Mouse (Mus musculus) limb, embryonic 13.5 days (tissue): ENCODE data around the gene Dhh. TPM values are rescaled to one million over a fixed set of nuclear protein-coding genes. Genes with fewer than 3 reads are reported as not detected.
"Not testable (repeated sequence)": the region's sequence is repeated elsewhere in the genome, so short reads cannot be mapped to it uniquely, and the experiment has no call there.

Source experiments
- ATAC-seq: fragments of 200-750 bp; cut with Nextera tagmentation; 2 replicates; pipeline ENCODE4 v1.8.0; 2017; ENCODE audit warnings: low read depth, moderate number of reproducible peaks, moderate TSS enrichment; ENCODE audit not compliant: low FRiP score
- H3K27ac ChIP-seq: fragments of 300-500 bp; sonication (generic); 2 replicates; pipeline ENCODE4 v1.5.1; 2015; ENCODE audit warnings: inconsistent platforms, mild to moderate bottlenecking, moderate library complexity
- H3K27me3 ChIP-seq: fragments of 300-500 bp; sonication (generic); 2 replicates; pipeline ENCODE4 v1.6.1; 2015; ENCODE audit warnings: mild to moderate bottlenecking, inconsistent platforms
- H3K36me3 ChIP-seq: fragments of 300-500 bp; sonication (generic); 2 replicates; pipeline ENCODE4 v1.6.1; 2015; ENCODE audit warnings: inconsistent platforms, mild to moderate bottlenecking, moderate library complexity
- H3K4me1 ChIP-seq: fragments of 300-500 bp; sonication (generic); 2 replicates; pipeline ENCODE4 v1.6.1; 2015; ENCODE audit warnings: inconsistent platforms
- H3K4me2 ChIP-seq: fragments of 300-500 bp; sonication (generic); replicated peaks from 2 replicates; pipeline ENCODE4 v1.6.1; 2015; ENCODE audit warnings: inconsistent platforms, mild to moderate bottlenecking, moderate library complexity
- H3K4me3 ChIP-seq: fragments of 300-500 bp; sonication (generic); 2 replicates; pipeline ENCODE4 v1.5.1; 2015; ENCODE audit warnings: moderate library complexity, mild to moderate bottlenecking, inconsistent platforms
- H3K9ac ChIP-seq: fragments of 300-500 bp; sonication (generic); 2 replicates; pipeline ENCODE4 v1.6.1; 2015; ENCODE audit warnings: mild to moderate bottlenecking, inconsistent platforms
- H3K9me3 ChIP-seq: fragments of 300-500 bp; sonication (generic); 2 replicates; pipeline ENCODE4 v1.6.1; 2016; ENCODE audit warnings: inconsistent platforms
- WGBS: fragments of 180-500 bp; shearing (Covaris S2); methylation state at CpG from one replicate; pipeline ENCODE4 v1.1.7; 2015; 5-methylcytosine and 5-hydroxymethylcytosine counted together
- polyA plus RNA-seq: library from polyadenylated mRNA; unstranded; fragments of >200 nt; fragmentation: Nextera tagmentation; extraction: Ambion mirVana; gene quantifications from 2 replicates; pipeline ENCODE4 v1.2.1, GENCODE M21; 2015

Dhh gene
- 0.59 and 0.80 TPM in 2 replicates for polyA plus RNA-seq

DNA sequence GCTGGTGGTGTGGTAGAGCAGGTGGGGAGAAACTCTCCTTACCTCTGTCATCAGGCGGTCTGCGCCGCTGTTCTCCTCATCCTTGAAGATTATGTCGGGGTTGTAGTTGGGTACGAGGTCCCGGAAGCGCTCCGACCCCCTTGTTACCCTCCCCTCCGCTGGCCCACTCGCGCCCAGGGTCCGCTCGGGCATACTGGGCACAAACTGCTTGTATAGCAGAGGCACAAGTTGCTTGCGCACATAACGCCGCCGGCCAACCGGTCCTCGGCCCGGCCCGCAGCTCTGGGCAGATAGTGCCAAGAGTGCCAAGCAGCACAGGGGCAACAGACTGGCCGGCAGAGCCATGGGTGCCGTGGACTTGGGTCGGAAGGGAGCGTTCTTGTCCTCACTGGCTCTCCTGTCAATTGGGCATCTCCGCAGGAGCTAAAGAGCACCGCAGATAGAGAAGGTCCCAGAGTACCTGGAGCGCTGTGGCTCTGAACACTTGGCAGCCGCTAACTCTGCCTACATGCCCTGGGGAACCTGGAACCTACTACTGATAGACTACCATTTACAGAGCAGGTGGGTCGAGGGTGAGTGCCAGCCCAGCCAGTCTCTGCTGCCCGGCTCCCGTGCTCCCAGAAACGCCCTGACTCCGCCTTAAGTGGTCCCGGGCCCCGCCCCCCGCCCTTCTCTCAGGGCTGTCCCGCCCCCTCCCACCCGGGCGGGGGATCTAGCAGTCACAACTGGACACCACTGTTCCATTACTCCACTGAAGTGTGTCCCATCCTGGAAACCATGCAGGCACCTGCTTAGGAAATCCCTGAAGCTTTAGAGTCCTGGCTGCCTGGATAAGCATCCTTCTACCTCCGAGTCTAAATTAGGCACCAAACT, at the start of gene Dhh:
Dhh (minus strand) TSS at position 613 of the 873 bp plus-strand sequence.
- H3K4me1 ChIP-seq = peaks cover 45% of the 10 kb centered on the region
- H3K9me3 ChIP-seq = no peaks in the 10 kb centered on the region
- peak within 1 kb of the TSS; percentile 55 for H3K4me2 ChIP-seq
- WGBS = under 1% methylated on average over 41 of the region's 41 CpGs
- H3K4me3 ChIP-seq = peak within 1 kb of the TSS; percentile 29
- 0 out of 2 replicates have a peak within 1 kb of the TSS, but pooled peaks have one; percentile 31 for H3K9ac ChIP-seq
- peaks cover 78% of the 10 kb centered on the region for H3K27me3 ChIP-seq
- no peak within 1 kb of the TSS for H3K27ac ChIP-seq
- ATAC-seq = no peak
- peaks cover 7% of the 10 kb centered on the region for H3K36me3 ChIP-seq

DNA sequence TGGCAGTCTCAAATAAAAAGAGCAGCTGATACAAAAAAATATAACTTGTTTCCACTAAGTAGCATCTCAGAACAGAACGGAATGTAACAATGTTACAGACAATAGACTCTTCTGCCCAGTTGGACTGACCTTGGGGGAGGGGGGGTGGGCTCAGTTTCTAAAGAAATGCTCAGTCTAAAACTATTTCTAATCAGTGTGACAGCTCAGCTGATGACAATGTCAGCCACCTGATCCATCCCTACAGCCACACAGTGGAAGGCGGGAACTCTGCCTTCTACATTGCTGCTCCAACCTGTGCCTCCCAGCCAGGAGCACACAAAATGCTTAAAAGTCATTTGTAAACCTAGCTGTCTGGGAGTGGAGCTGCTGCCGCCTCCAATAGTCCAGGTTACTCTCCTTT, 49.5 kb upstream of the Dhh start:
- no peak overlapping the region for H3K4me3 ChIP-seq

DNA sequence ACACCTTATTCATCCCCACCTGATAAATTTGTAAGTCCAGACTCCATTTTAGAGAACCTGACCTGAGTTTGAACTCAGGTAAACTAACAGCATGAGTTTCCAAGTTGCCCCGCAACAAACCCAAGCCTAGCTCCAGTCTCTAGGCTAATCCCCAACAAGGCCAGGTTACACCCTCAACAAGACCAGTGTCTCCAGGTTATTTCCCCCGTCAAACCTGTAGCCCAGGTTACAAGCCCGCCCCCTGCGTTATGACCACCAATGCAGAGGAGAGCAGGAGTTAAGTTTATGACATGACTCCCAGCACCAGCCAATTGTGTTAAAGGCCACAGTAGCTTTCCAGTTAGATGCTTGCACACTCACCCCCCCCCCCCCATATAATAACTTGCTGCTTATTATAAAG, 44.8 kb upstream of the Dhh start:
- H3K4me2 ChIP-seq = no peak overlapping the region
- no peak for ATAC-seq
- no peak overlapping the region for H3K9ac ChIP-seq
- H3K27ac ChIP-seq = no peak overlapping the region
- H3K4me1 ChIP-seq = no peaks in the 10 kb centered on the region
- H3K36me3 ChIP-seq = no peaks in the 10 kb centered on the region
- 65% methylated on average over 4 of the region's 4 CpGs for WGBS
- H3K4me3 ChIP-seq = no peak overlapping the region
- no peaks in the 10 kb centered on the region for H3K27me3 ChIP-seq
- H3K9me3 ChIP-seq = 0 out of 2 replicates have a peak, but pooled peaks cover 4% of the 10 kb centered on the region

More for the DNA sequence above, 49.5 kb upstream of the Dhh start:
- H3K9me3 ChIP-seq = 0 out of 2 replicates have a peak, but pooled peaks cover 4% of the 10 kb centered on the region
- peaks cover 11% of the 10 kb centered on the region for H3K36me3 ChIP-seq
- peaks cover 9% of the 10 kb centered on the region for H3K4me1 ChIP-seq
- no peaks in the 10 kb centered on the region for H3K27me3 ChIP-seq
- no peak overlapping the region for H3K4me2 ChIP-seq
- 52% methylated on average over 3 of the region's 3 CpGs for WGBS
- no peak overlapping the region; the same call in 1 of the 2 replicates for H3K27ac ChIP-seq
- ATAC-seq = no peak
- no peak overlapping the region for H3K9ac ChIP-seq

DNA sequence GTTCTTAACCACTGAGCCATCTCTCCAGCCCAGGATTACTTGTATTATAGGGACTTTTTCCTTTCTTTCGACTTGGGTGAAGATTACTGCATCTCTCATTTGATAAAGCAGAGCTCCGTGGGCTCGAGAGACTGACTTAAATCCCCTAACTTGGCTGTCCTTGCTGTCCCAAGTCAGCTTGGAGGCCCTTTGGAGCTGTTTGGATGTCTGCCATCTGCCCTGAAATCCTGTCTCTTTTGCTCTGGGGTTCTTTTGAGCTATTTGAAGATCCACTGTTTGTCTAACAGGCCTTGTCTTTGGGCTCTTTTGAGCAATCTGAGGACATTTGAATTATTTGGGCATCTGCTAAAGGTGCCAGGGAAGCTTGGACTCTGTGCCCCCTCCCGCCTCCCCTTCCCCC, 43.7 kb upstream of the Dhh start:
- Histone ChIP-seq H3K4me1 (no peaks in the 10 kb centered on the region), H3K9ac (no peak overlapping the region), H3K27ac (no peak overlapping the region), H3K4me3 (no peak overlapping the region), H3K9me3 (0 out of 2 replicates have a peak, but pooled peaks cover 4% of the 10 kb centered on the region), H3K27me3 (no peaks in the 10 kb centered on the region), H3K36me3 (no peaks in the 10 kb centered on the region), H3K4me2 (no peak overlapping the region)
- ATAC-seq = no peak
- WGBS = 87% methylated on average over 4 of the region's 4 CpGs

DNA sequence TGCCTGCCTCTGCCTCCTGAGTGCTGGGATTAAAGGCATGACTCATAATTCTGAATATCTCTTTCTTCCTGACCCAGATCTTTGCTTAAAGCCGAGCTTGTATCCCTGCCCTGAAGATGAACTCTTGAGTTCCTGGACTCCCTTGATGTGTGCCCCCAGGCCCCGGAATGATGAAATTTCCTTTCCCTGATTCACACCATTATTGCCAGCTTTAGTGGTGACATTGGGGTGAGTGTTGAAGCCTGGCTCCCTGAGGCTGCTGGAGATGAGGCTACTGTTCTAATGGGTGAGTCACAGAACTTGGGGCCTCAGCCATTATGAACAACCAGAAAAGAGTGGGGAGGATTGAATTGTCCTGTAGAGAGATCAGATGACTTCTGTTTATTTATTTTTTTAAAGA, 43.2 kb upstream of the Dhh start:
- Histone ChIP-seq H3K9ac (no peak overlapping the region), H3K4me2 (no peak overlapping the region), H3K9me3 (0 out of 2 replicates have a peak, but pooled peaks cover 4% of the 10 kb centered on the region), H3K27ac (no peak overlapping the region), H3K27me3 (no peaks in the 10 kb centered on the region), H3K4me3 (no peak overlapping the region), H3K4me1 (no peaks in the 10 kb centered on the region), H3K36me3 (no peaks in the 10 kb centered on the region)
- ATAC-seq = no peak
- WGBS = 71% methylated on average over 2 of the region's 2 CpGs

DNA sequence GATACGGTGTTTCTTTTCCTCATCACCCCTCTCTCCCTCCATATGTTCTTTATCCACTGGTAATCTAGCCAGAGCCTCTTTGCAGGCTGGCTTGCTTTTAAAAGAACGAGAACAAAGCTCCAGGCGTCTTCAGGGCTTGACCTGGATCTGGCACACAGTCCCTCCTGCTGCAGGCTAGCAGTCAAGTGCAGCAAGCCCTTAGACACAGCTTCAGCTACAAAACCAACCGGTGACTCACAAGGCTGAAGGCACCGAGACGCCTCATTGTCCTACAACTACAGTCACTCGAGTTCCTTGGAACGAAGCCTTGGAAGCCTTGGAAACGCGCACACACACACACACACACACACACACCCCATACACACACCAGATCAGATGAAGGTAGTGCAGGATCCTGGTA, 42.5 kb upstream of the Dhh start:
- 0 out of 2 replicates have a peak, but pooled peaks cover 4% of the 10 kb centered on the region for H3K9me3 ChIP-seq
- H3K4me2 ChIP-seq = no peak overlapping the region
- 65% methylated on average over 10 of the region's 10 CpGs for WGBS
- no peak overlapping the region for H3K9ac ChIP-seq
- H3K4me3 ChIP-seq = no peak overlapping the region
- H3K27me3 ChIP-seq = no peaks in the 10 kb centered on the region
- H3K4me1 ChIP-seq = peaks cover 5% of the 10 kb centered on the region
- no peaks in the 10 kb centered on the region for H3K36me3 ChIP-seq
- ATAC-seq = no peak
- no peak overlapping the region for H3K27ac ChIP-seq

DNA sequence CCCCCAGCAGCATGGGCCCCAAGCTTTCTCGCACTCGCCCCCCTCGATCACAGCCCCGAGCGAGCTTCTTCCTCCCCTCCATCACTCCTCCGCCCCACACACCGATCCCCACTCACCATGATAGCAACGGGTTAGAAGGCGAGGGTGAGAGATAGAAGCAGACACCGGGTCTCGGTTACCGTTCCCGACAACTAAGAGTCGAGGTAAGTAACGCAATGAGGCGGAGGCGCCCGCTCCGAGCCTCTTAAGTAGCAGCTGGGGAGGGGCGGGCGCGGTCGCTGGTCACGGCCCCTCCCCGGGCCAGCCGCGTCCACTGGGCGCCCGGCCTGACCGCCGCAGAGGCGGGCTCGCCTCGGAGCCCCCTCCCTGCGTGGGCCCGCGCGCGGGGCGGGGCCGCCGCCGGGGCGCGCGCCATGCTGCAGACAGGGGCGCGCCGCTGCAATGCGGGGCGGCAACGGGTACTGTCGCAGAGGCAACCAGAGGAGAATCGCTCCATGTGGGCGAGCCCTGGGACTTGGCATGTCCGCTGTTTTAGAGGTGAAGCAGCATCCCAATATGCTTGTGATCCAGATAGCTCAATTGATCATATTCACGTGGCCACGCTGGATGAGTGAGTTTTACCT, 36.0 kb upstream of the Dhh start, which contains the start of gene Tuba1b:
Tuba1b (minus strand) TSS at position 349 of the 623 bp plus-strand sequence.
- Histone ChIP-seq H3K27me3 (no peaks in the 10 kb centered on the region), H3K9ac (peak within 1 kb of the TSS; percentile 96), H3K27ac (peak within 1 kb of the TSS; percentile 99), H3K9me3 (no peaks in the 10 kb centered on the region), H3K4me3 (peak within 1 kb of the TSS; percentile 78), H3K4me1 (peaks cover 22% of the 10 kb centered on the region), H3K4me2 (peak within 1 kb of the TSS; percentile 85), H3K36me3 (peaks cover 10% of the 10 kb centered on the region)
- under 1% methylated on average over 54 of the region's 58 CpGs for whole genome bisulfite sequencing
- peak; percentile 96 for ATAC-seq

DNA sequence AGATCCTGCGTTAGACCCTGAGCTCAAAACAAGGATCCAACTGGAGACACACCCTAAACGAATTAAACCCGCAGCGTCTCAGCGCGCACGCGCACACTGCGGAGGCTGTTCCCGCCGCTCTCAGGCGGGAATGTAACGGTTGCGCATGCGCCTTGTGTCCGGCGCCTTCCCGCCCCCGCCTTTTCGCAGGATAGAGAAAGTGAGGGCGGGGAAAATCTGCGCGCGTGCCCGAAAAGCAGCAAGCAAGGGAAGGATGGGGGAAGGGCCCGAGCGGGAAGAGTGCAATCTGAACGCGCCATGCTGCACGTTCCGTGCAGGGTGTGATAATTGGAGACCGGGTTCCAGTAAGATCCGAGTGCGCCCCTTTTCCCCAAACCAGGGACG, 35.5 kb upstream of the Dhh start:
- ATAC-seq = peak; percentile 87

DNA sequence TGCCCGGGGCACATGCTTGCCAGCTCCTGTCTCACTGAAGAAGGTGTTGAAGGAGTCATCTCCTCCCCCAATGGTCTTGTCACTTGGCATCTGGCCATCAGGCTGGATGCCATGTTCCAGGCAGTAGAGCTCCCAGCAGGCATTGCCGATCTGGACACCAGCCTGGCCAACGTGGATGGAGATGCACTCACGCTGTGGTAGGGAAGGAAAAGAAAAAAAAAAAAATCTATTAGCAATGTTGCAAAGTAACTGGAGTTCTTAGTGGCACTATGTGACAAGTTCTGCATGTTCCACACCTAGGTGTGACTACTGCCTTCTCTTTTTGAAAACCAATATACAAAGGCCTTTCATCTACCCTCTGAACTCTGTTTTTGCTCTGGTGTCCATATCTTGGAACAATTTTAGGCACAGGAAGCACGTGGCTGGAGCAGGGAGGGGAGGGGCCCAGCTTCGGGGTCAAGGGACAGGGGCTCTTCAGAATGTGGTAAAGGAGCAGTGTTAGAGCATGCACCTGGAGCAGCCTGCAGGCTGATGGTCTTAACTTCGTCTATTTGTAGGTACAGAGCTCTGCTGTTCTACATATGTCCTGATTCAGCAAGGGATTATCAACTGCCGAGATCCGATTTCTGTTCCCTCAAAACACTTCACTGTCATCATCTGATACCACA, 34.8 kb upstream of the Dhh start:
- ATAC-seq, H3K9me3 ChIP-seq, H3K27me3 ChIP-seq: not testable (repeated sequence)
- Histone ChIP-seq H3K4me2 (peak overlapping the region; percentile 85), H3K4me3 (peak overlapping the region; percentile 78), H3K4me1 (peaks cover 30% of the 10 kb centered on the region), H3K27ac (peak overlapping the region; percentile 99), H3K36me3 (peaks cover 10% of the 10 kb centered on the region), H3K9ac (peak overlapping the region; percentile 96)
- 17% methylated on average over 8 of the region's 9 CpGs for WGBS

More for the DNA sequence above, 35.5 kb upstream of the Dhh start:
- Histone ChIP-seq H3K9me3 (no peaks in the 10 kb centered on the region), H3K4me1 (peaks cover 25% of the 10 kb centered on the region), H3K27ac (peak overlapping the region; percentile 99), H3K27me3 (no peaks in the 10 kb centered on the region), H3K4me2 (peak overlapping the region; percentile 85), H3K9ac (peak overlapping the region; percentile 96), H3K4me3 (peak overlapping the region; percentile 78), H3K36me3 (peaks cover 10% of the 10 kb centered on the region)
- WGBS = under 1% methylated on average over 35 of the region's 35 CpGs

DNA sequence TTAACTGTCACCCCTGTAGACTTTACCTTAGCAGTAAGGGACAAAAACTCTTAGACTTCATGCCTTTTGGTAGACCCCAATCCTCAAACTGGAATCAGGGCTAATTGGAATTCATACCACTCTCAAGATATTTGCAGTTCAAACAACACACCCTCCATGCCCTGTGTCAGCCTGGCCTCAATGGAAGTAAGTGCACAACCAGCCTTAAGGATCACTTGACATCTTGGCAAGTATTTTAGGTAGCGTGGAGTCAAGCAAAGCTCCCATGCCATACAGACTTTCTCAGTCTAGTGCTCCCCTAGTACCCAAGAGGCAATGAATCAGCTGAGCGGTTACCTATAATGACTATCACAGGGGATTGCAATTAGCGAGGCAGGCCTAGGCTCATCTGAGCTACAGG, 32.7 kb upstream of the Dhh start:
- H3K4me2 ChIP-seq = no peak overlapping the region
- peaks cover 27% of the 10 kb centered on the region for H3K4me1 ChIP-seq
- H3K9ac ChIP-seq = peak overlapping the region; percentile 25; the same call in 1 of the 2 replicates
- peaks cover 10% of the 10 kb centered on the region for H3K36me3 ChIP-seq
- WGBS = 74% methylated on average over 3 of the region's 3 CpGs
- H3K27ac ChIP-seq = peak overlapping the region; percentile 44; the same call in 1 of the 2 replicates
- no peaks in the 10 kb centered on the region for H3K9me3 ChIP-seq
- no peaks in the 10 kb centered on the region for H3K27me3 ChIP-seq
- H3K4me3 ChIP-seq = no peak overlapping the region
- ATAC-seq = no peak

DNA sequence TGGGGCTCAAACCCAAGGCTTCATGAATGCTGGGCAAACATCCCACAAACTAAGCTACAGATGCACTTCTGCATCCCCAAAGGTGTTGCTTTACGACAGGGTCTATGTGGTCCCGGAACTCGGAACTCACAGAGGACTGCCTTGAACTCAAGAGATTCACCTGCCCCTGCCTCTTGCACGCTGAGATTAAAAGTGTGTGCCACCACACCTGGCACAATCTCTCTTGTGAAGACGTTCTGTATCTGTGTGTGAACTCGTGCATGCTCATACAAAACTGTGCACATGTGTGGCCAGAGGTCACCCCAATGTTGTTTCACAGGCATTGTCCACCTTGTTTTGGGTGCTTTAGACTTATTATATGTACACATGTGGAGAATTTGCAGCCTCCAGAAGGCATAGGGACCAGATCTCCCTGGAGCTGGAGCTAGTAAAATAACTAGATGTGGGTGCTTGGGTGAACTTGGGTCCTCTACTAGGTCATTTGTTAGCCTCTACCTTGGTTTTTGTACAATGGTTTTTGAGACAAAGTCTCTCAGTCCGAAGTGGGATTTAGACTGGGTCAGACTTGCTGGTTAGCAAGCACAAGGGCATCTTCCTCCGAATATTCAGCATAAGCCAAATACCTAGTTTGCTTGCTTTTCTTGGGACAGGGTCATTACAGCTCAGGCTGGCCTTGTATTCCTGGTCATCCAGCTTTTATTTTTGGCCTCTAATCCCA, 31.8 kb upstream of the Dhh start:
- H3K27me3 ChIP-seq = no peaks in the 10 kb centered on the region
- no peak overlapping the region for H3K9ac ChIP-seq
- H3K9me3 ChIP-seq = no peaks in the 10 kb centered on the region
- ATAC-seq = no peak
- H3K4me2 ChIP-seq = no peak overlapping the region
- peaks cover 18% of the 10 kb centered on the region for H3K4me1 ChIP-seq
- H3K36me3 ChIP-seq = peaks cover 10% of the 10 kb centered on the region
- H3K4me3 ChIP-seq = no peak overlapping the region
- 51% methylated on average over 8 of the region's 8 CpGs for WGBS
- H3K27ac ChIP-seq = no peak overlapping the region; the same call in 1 of the 2 replicates
